Mouse (Mus musculus): Measurements from ENCODE around the gene Lrrc8d. TPM values are rescaled to one million over a fixed set of nuclear protein-coding genes. Genes with fewer than 3 reads are reported as not detected.

Lrrc8d gene
- polyA plus RNA-seq, 1 experiment: 34.6 TPM

- no peaks in the 10 kb centered on the region for H3K4me1 ChIP-seq (ENCODE audit: control insufficient read depth, insufficient read depth, low read length)
- no peak overlapping the region for H3K4me3 ChIP-seq (ENCODE audit: low read depth, low read length)
- H3K9ac ChIP-seq (ENCODE audit: low read depth, poor library complexity, severe bottlenecking): no peak overlapping the region
- no peak for TF ChIP-seq EP300 (IDR thresholded peaks at IDR 0.05; ENCODE audit: insufficient read depth, low read depth, low read length)
- no peaks in the 10 kb centered on the region for H3K27me3 ChIP-seq (ENCODE audit: control insufficient read depth, insufficient read depth, low read length, poor library complexity, severe bottlenecking)
- no peaks in the 10 kb centered on the region for H3K36me3 ChIP-seq (ENCODE audit: control insufficient read depth, insufficient read depth, low read length, poor library complexity, severe bottlenecking)
- no peaks in the 10 kb centered on the region for H3K9me3 ChIP-seq (replicated peaks; ENCODE audit: control insufficient read depth, insufficient read depth, low read length, poor library complexity, severe bottlenecking)
- H3K27ac ChIP-seq (ENCODE audit: insufficient read depth, low read length): no peak overlapping the region
These were observed 145.3 kb downstream of the Lrrc8d start for GRCm38 (mm10) chr5:105845041-105845440.

GRCm38 (mm10) chr5:105847726-105848125 is 148.0 kb downstream of the Lrrc8d start:
- Histone ChIP-seq H3K4me1 (ENCODE audit: control insufficient read depth, insufficient read depth, low read length) (no peaks in the 10 kb centered on the region), H3K4me3 (ENCODE audit: low read depth, low read length) (no peak overlapping the region), H3K9ac (ENCODE audit: low read depth, poor library complexity, severe bottlenecking) (no peak overlapping the region), H3K36me3 (ENCODE audit: control insufficient read depth, insufficient read depth, low read length, poor library complexity, severe bottlenecking) (no peaks in the 10 kb centered on the region), H3K27ac (ENCODE audit: insufficient read depth, low read length) (no peak overlapping the region), H3K9me3 (replicated peaks; ENCODE audit: control insufficient read depth, insufficient read depth, low read length, poor library complexity, severe bottlenecking) (no peaks in the 10 kb centered on the region), H3K27me3 (ENCODE audit: control insufficient read depth, insufficient read depth, low read length, poor library complexity, severe bottlenecking) (no peaks in the 10 kb centered on the region)
- TF ChIP-seq POLR2A (IDR thresholded peaks at IDR 0.05; ENCODE audit: insufficient read depth, low read length) (no peak), CTCF (IDR thresholded peaks at IDR 0.05; ENCODE audit: low read depth, low read length) (no peak), EP300 (IDR thresholded peaks at IDR 0.05; ENCODE audit: insufficient read depth, low read depth, low read length) (no peak)

- Histone ChIP-seq H3K36me3 (ENCODE audit: control insufficient read depth, insufficient read depth, low read length, poor library complexity, severe bottlenecking) (no peaks in the 10 kb centered on the region), H3K27ac (ENCODE audit: insufficient read depth, low read length) (no peak overlapping the region), H3K27me3 (ENCODE audit: control insufficient read depth, insufficient read depth, low read length, poor library complexity, severe bottlenecking) (no peaks in the 10 kb centered on the region), H3K4me1 (ENCODE audit: control insufficient read depth, insufficient read depth, low read length) (no peaks in the 10 kb centered on the region), H3K9me3 (replicated peaks; ENCODE audit: control insufficient read depth, insufficient read depth, low read length, poor library complexity, severe bottlenecking) (no peaks in the 10 kb centered on the region), H3K4me3 (ENCODE audit: low read depth, low read length) (no peak overlapping the region), H3K9ac (ENCODE audit: low read depth, poor library complexity, severe bottlenecking) (no peak overlapping the region)
- TF ChIP-seq POLR2A (IDR thresholded peaks at IDR 0.05; ENCODE audit: insufficient read depth, low read length): no peak
- TF ChIP-seq CTCF (IDR thresholded peaks at IDR 0.05; ENCODE audit: low read depth, low read length): no peak
- no peak for TF ChIP-seq EP300 (IDR thresholded peaks at IDR 0.05; ENCODE audit: insufficient read depth, low read depth, low read length)
These were observed 149.5 kb downstream of the Lrrc8d start for GRCm38 (mm10) chr5:105849222-105849621.

- H3K4me1 ChIP-seq (ENCODE audit: control insufficient read depth, insufficient read depth, low read length): no peaks in the 10 kb centered on the region
- H3K9ac ChIP-seq (ENCODE audit: low read depth, poor library complexity, severe bottlenecking): no peak overlapping the region
- H3K4me3 ChIP-seq (ENCODE audit: low read depth, low read length): no peak overlapping the region
- H3K9me3 ChIP-seq (replicated peaks; ENCODE audit: control insufficient read depth, insufficient read depth, low read length, poor library complexity, severe bottlenecking): no peaks in the 10 kb centered on the region
- TF ChIP-seq POLR2A (IDR thresholded peaks at IDR 0.05; ENCODE audit: insufficient read depth, low read length): no peak
- TF ChIP-seq EP300 (IDR thresholded peaks at IDR 0.05; ENCODE audit: insufficient read depth, low read depth, low read length): no peak
- no peak for TF ChIP-seq CTCF (IDR thresholded peaks at IDR 0.05; ENCODE audit: low read depth, low read length)
- H3K27me3 ChIP-seq (ENCODE audit: control insufficient read depth, insufficient read depth, low read length, poor library complexity, severe bottlenecking): no peaks in the 10 kb centered on the region
- no peak overlapping the region for H3K27ac ChIP-seq (ENCODE audit: insufficient read depth, low read length)
- H3K36me3 ChIP-seq (ENCODE audit: control insufficient read depth, insufficient read depth, low read length, poor library complexity, severe bottlenecking): no peaks in the 10 kb centered on the region
These were observed 149.9 kb downstream of the Lrrc8d start for GRCm38 (mm10) chr5:105849643-105850042.

- Histone ChIP-seq H3K9me3 (replicated peaks; ENCODE audit: control insufficient read depth, insufficient read depth, low read length, poor library complexity, severe bottlenecking) (no peaks in the 10 kb centered on the region), H3K27me3 (ENCODE audit: control insufficient read depth, insufficient read depth, low read length, poor library complexity, severe bottlenecking) (no peaks in the 10 kb centered on the region), H3K27ac (ENCODE audit: insufficient read depth, low read length) (no peak overlapping the region), H3K36me3 (ENCODE audit: control insufficient read depth, insufficient read depth, low read length, poor library complexity, severe bottlenecking) (no peaks in the 10 kb centered on the region), H3K4me1 (ENCODE audit: control insufficient read depth, insufficient read depth, low read length) (no peaks in the 10 kb centered on the region), H3K4me3 (ENCODE audit: low read depth, low read length) (no peak overlapping the region), H3K9ac (ENCODE audit: low read depth, poor library complexity, severe bottlenecking) (no peak overlapping the region)
- TF ChIP-seq EP300 (IDR thresholded peaks at IDR 0.05; ENCODE audit: insufficient read depth, low read depth, low read length) (no peak), CTCF (IDR thresholded peaks at IDR 0.05; ENCODE audit: low read depth, low read length) (no peak), POLR2A (IDR thresholded peaks at IDR 0.05; ENCODE audit: insufficient read depth, low read length) (no peak)
These were observed 153.5 kb downstream of the Lrrc8d start for GRCm38 (mm10) chr5:105853271-105853670.

- Histone ChIP-seq H3K9ac (ENCODE audit: low read depth, poor library complexity, severe bottlenecking) (no peak overlapping the region), H3K36me3 (ENCODE audit: control insufficient read depth, insufficient read depth, low read length, poor library complexity, severe bottlenecking) (no peaks in the 10 kb centered on the region), H3K4me1 (ENCODE audit: control insufficient read depth, insufficient read depth, low read length) (no peaks in the 10 kb centered on the region), H3K27ac (ENCODE audit: insufficient read depth, low read length) (no peak overlapping the region), H3K27me3 (ENCODE audit: control insufficient read depth, insufficient read depth, low read length, poor library complexity, severe bottlenecking) (no peaks in the 10 kb centered on the region), H3K9me3 (replicated peaks; ENCODE audit: control insufficient read depth, insufficient read depth, low read length, poor library complexity, severe bottlenecking) (no peaks in the 10 kb centered on the region), H3K4me3 (ENCODE audit: low read depth, low read length) (no peak overlapping the region)
- TF ChIP-seq POLR2A (IDR thresholded peaks at IDR 0.05; ENCODE audit: insufficient read depth, low read length) (no peak), CTCF (IDR thresholded peaks at IDR 0.05; ENCODE audit: low read depth, low read length) (no peak), EP300 (IDR thresholded peaks at IDR 0.05; ENCODE audit: insufficient read depth, low read depth, low read length) (no peak)
These were observed 157.7 kb downstream of the Lrrc8d start for GRCm38 (mm10) chr5:105857486-105857885.

Measured in ES-Bruce4 (cell line).